Mouse (Mus musculus): ENCODE measurements around the gene Tbx20. TPM values are rescaled to one million over a fixed set of nuclear protein-coding genes. Genes with fewer than 3 reads are reported as not detected.

Tbx20 gene
- total and polyA plus RNA-seq, 3 experiments = 0.16 TPM; not detected in 2

- peaks cover 29% of the 10 kb centered on the region for H3K27me3 ChIP-seq (ENCODE audit: insufficient read depth, low read length)
- no peak for DNase-seq (ENCODE audit: low spot score)
- no peaks in the 10 kb centered on the region for H3K36me3 ChIP-seq (replicated peaks)
- no peak overlapping the region for H3K4me3 ChIP-seq (ENCODE audit: low read depth, low read length)
- no peaks in the 10 kb centered on the region for H3K9me3 ChIP-seq (replicated peaks)
- no peaks in the 10 kb centered on the region; the same call in 1 of the 2 replicates for H3K4me1 ChIP-seq (ENCODE audit: insufficient read depth, low read depth, low read length)
- TF ChIP-seq CTCF (IDR thresholded peaks at IDR 0.05; ENCODE audit: low read depth, low read length) = no peak
- TF ChIP-seq TAL1 (conservative IDR thresholded peaks at IDR 0.05; ENCODE audit: low read depth, low read length) = no peak
- TF ChIP-seq GATA1 (IDR thresholded peaks at IDR 0.05; ENCODE audit: borderline replicate concordance, low read length) = no peak
- TF ChIP-seq GATA2 (IDR thresholded peaks at IDR 0.05; ENCODE audit: borderline replicate concordance, low read depth, low read length) = no peak
- TF ChIP-seq POLR2AphosphoS5 (IDR thresholded peaks at IDR 0.05; ENCODE audit: insufficient replicate concordance, low read depth, low read length) = no peak
- no peak for ATAC-seq (ENCODE audit: extremely low read depth, insufficient number of reproducible peaks, low FRiP score, poor library complexity, severe bottlenecking)
Measured at GRCm38 (mm10) chr9:24776487-24776886, 2.4 kb upstream of the Tbx20 start.

GRCm38 (mm10) chr9:24775567-24775966 lies 1.5 kb upstream of the Tbx20 start:
- ATAC-seq (ENCODE audit: extremely low read depth, insufficient number of reproducible peaks, low FRiP score, poor library complexity, severe bottlenecking) = no peak
- H3K4me3 ChIP-seq (ENCODE audit: low read depth, low read length) = no peak overlapping the region

GRCm38 (mm10) chr9:24775001-24775400 lies 898 bp upstream of the Tbx20 start:
- TF ChIP-seq POLR2AphosphoS5 (IDR thresholded peaks at IDR 0.05; ENCODE audit: insufficient replicate concordance, low read depth, low read length) (no peak), GATA2 (IDR thresholded peaks at IDR 0.05; ENCODE audit: borderline replicate concordance, low read depth, low read length) (no peak), TAL1 (conservative IDR thresholded peaks at IDR 0.05; ENCODE audit: low read depth, low read length) (no peak), GATA1 (IDR thresholded peaks at IDR 0.05; ENCODE audit: borderline replicate concordance, low read length) (no peak), CTCF (IDR thresholded peaks at IDR 0.05; ENCODE audit: low read depth, low read length) (no peak)
- DNase-seq (ENCODE audit: low spot score) = no peak
- Histone ChIP-seq H3K27me3 (ENCODE audit: insufficient read depth, low read length) (peaks cover 30% of the 10 kb centered on the region), H3K9me3 (replicated peaks) (no peaks in the 10 kb centered on the region), H3K4me3 (ENCODE audit: low read depth, low read length) (no peak overlapping the region), H3K36me3 (replicated peaks) (no peaks in the 10 kb centered on the region), H3K4me1 (ENCODE audit: insufficient read depth, low read depth, low read length) (no peaks in the 10 kb centered on the region; the same call in 1 of the 2 replicates)
- no peak for ATAC-seq (ENCODE audit: extremely low read depth, insufficient number of reproducible peaks, low FRiP score, poor library complexity, severe bottlenecking)

More at GRCm38 (mm10) chr9:24775567-24775966, 1.5 kb upstream of the Tbx20 start:
- peaks cover 24% of the 10 kb centered on the region for H3K27me3 ChIP-seq (ENCODE audit: insufficient read depth, low read length)
- H3K9me3 ChIP-seq (replicated peaks) = no peaks in the 10 kb centered on the region
- TF ChIP-seq GATA2 (IDR thresholded peaks at IDR 0.05; ENCODE audit: borderline replicate concordance, low read depth, low read length) = no peak
- TF ChIP-seq GATA1 (IDR thresholded peaks at IDR 0.05; ENCODE audit: borderline replicate concordance, low read length) = no peak
- TF ChIP-seq TAL1 (conservative IDR thresholded peaks at IDR 0.05; ENCODE audit: low read depth, low read length) = no peak
- TF ChIP-seq POLR2AphosphoS5 (IDR thresholded peaks at IDR 0.05; ENCODE audit: insufficient replicate concordance, low read depth, low read length) = no peak
- TF ChIP-seq CTCF (IDR thresholded peaks at IDR 0.05; ENCODE audit: low read depth, low read length) = no peak
- H3K36me3 ChIP-seq (replicated peaks) = no peaks in the 10 kb centered on the region
- DNase-seq (ENCODE audit: low spot score) = no peak
- H3K4me1 ChIP-seq (ENCODE audit: insufficient read depth, low read depth, low read length) = no peaks in the 10 kb centered on the region; the same call in 1 of the 2 replicates

GRCm38 (mm10) chr9:24773669-24774068 lies 434 bp downstream of the Tbx20 start:
- Histone ChIP-seq H3K9me3 (replicated peaks) (no peaks in the 10 kb centered on the region), H3K4me3 (ENCODE audit: low read depth, low read length) (no peak overlapping the region), H3K36me3 (replicated peaks) (no peaks in the 10 kb centered on the region), H3K4me1 (ENCODE audit: insufficient read depth, low read depth, low read length) (no peaks in the 10 kb centered on the region; the same call in 1 of the 2 replicates), H3K27me3 (ENCODE audit: insufficient read depth, low read length) (peaks cover 33% of the 10 kb centered on the region)
- DNase-seq (ENCODE audit: low spot score) = no peak
- no peak for TF ChIP-seq POLR2AphosphoS5 (IDR thresholded peaks at IDR 0.05; ENCODE audit: insufficient replicate concordance, low read depth, low read length)
- no peak for TF ChIP-seq CTCF (IDR thresholded peaks at IDR 0.05; ENCODE audit: low read depth, low read length)
- TF ChIP-seq GATA2 (IDR thresholded peaks at IDR 0.05; ENCODE audit: borderline replicate concordance, low read depth, low read length) = no peak
- no peak for TF ChIP-seq GATA1 (IDR thresholded peaks at IDR 0.05; ENCODE audit: borderline replicate concordance, low read length)
- no peak for TF ChIP-seq TAL1 (conservative IDR thresholded peaks at IDR 0.05; ENCODE audit: low read depth, low read length)
- no peak for ATAC-seq (ENCODE audit: extremely low read depth, insufficient number of reproducible peaks, low FRiP score, poor library complexity, severe bottlenecking)

GRCm38 (mm10) chr9:24773171-24773570 lies 932 bp downstream of the Tbx20 start:
- H3K9me3 ChIP-seq (replicated peaks) = no peaks in the 10 kb centered on the region
- no peak overlapping the region for H3K4me3 ChIP-seq (ENCODE audit: low read depth, low read length)
- TF ChIP-seq GATA1 (IDR thresholded peaks at IDR 0.05; ENCODE audit: borderline replicate concordance, low read length) (no peak), CTCF (IDR thresholded peaks at IDR 0.05; ENCODE audit: low read depth, low read length) (no peak), POLR2AphosphoS5 (IDR thresholded peaks at IDR 0.05; ENCODE audit: insufficient replicate concordance, low read depth, low read length) (no peak), GATA2 (IDR thresholded peaks at IDR 0.05; ENCODE audit: borderline replicate concordance, low read depth, low read length) (no peak), TAL1 (conservative IDR thresholded peaks at IDR 0.05; ENCODE audit: low read depth, low read length) (no peak)
- H3K36me3 ChIP-seq (replicated peaks) = no peaks in the 10 kb centered on the region
- no peaks in the 10 kb centered on the region; the same call in 1 of the 2 replicates for H3K4me1 ChIP-seq (ENCODE audit: insufficient read depth, low read depth, low read length)
- DNase-seq (ENCODE audit: low spot score) (no peak), ATAC-seq (ENCODE audit: extremely low read depth, insufficient number of reproducible peaks, low FRiP score, poor library complexity, severe bottlenecking) (no peak)
- H3K27me3 ChIP-seq (ENCODE audit: insufficient read depth, low read length) = peaks cover 33% of the 10 kb centered on the region

GRCm38 (mm10) chr9:24772431-24773120 lies 1.5 kb downstream of the Tbx20 start:
- Histone ChIP-seq H3K4me3 (ENCODE audit: low read depth, low read length) (no peak overlapping the region), H3K9me3 (replicated peaks) (no peaks in the 10 kb centered on the region), H3K27me3 (ENCODE audit: insufficient read depth, low read length) (peaks cover 27% of the 10 kb centered on the region), H3K4me1 (ENCODE audit: insufficient read depth, low read depth, low read length) (no peaks in the 10 kb centered on the region; the same call in 1 of the 2 replicates), H3K36me3 (replicated peaks) (no peaks in the 10 kb centered on the region)
- TF ChIP-seq TAL1 (conservative IDR thresholded peaks at IDR 0.05; ENCODE audit: low read depth, low read length) = no peak
- TF ChIP-seq GATA2 (IDR thresholded peaks at IDR 0.05; ENCODE audit: borderline replicate concordance, low read depth, low read length) = no peak
- TF ChIP-seq CTCF (IDR thresholded peaks at IDR 0.05; ENCODE audit: low read depth, low read length) = no peak
- TF ChIP-seq GATA1 (IDR thresholded peaks at IDR 0.05; ENCODE audit: borderline replicate concordance, low read length) = no peak
- no peak for TF ChIP-seq POLR2AphosphoS5 (IDR thresholded peaks at IDR 0.05; ENCODE audit: insufficient replicate concordance, low read depth, low read length)
- no peak for ATAC-seq (ENCODE audit: extremely low read depth, insufficient number of reproducible peaks, low FRiP score, poor library complexity, severe bottlenecking)
- no peak for DNase-seq (ENCODE audit: low spot score)

All from G1E (cell line).